Mouse (Mus musculus): ENCODE results near the gene Ythdf1.

GRCm38 (mm10) chr2:180879365-180880067 lies 41.2 kb downstream of the Ythdf1 start:
- TF ChIP-seq CTCF (IDR thresholded peaks at IDR 0.05; ENCODE audit: low read depth) (no peak), EP300 (IDR thresholded peaks at IDR 0.05; ENCODE audit: low read depth) (no peak)
